Mouse (Mus musculus) heart, adult 2 months (tissue): ENCODE measurements at regions not wholly inside any gene's neighbourhood (a gene's known extent, or its start where the extent isn't known, plus 50 kb on each side); places are given as distances from the start of the nearest gene placed in this dataset.

Source experiments
- EP300 ChIP-seq: fragments of 200-500 bp; IDR thresholded peaks from 2 replicates; pipeline ENCODE4 v1.6.1; 2011; ENCODE audit warnings: low read depth, low read length, control low read depth; ENCODE audit not compliant: insufficient read depth
- POLR2A ChIP-seq: fragments of 200-500 bp; IDR thresholded peaks from 2 replicates; pipeline ENCODE4 v1.6.1; 2011; ENCODE audit warnings: mild to moderate bottlenecking, low read depth, low read length, control low read depth; ENCODE audit not compliant: insufficient read depth

DNA sequence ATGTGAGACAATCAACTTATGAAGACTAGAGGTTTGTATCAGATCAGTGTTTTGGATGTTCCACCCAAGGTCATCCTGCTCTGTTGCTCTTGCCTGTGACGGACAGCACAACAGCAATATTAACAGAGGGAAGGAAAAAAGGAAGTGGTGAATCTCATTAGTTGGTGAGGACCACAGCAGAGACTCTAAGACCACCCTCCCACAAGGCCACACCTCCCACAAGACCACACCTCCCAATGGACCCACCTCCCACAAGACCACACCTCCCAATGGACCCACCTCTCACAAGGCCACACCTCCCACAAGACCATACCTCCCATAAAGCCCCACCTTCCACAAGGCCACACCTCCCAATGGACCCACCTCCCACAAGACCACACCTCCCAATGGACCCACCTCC, 126.7 kb downstream of the Gm26897 start:
- TF ChIP-seq POLR2A (no peak), EP300 (no peak)
